Mouse (Mus musculus) hindbrain, postnatal 0 days (tissue): ENCODE data around the gene Carmil3. TPM values are rescaled to one million over a fixed set of nuclear protein-coding genes. Genes with fewer than 3 reads are reported as not detected.
A peak's percentile ranks its signal among the peaks of the same experiment; 100 is the strongest.

ENCODE experiments used
- ATAC-seq: fragments of 200-750 bp; cut with Nextera tagmentation; 2 replicates; pipeline ENCODE4 v1.8.0; 2017; ENCODE audit warnings: mild to moderate bottlenecking, moderate TSS enrichment, moderate library complexity
- DNase-seq: peaks from one replicate; pipeline ENCODE4 v3.0.0-alpha.2; 2015; ENCODE audit warnings: low spot score
- H3K27ac ChIP-seq: fragments of 300-500 bp; sonication (generic); 2 replicates; pipeline ENCODE4 v1.5.1; 2014; ENCODE audit warnings: mild to moderate bottlenecking
- H3K27me3 ChIP-seq: fragments of 300-500 bp; sonication (generic); 2 replicates; pipeline ENCODE4 v1.6.1; 2014; ENCODE audit warnings: low read length, mixed read lengths; ENCODE audit not compliant: insufficient read depth
- H3K36me3 ChIP-seq: fragments of 300-500 bp; sonication (generic); 2 replicates; pipeline ENCODE4 v1.6.1; 2014; ENCODE audit warnings: low read length, mixed read lengths; ENCODE audit not compliant: insufficient read depth
- H3K4me1 ChIP-seq: fragments of 300-500 bp; sonication (generic); 2 replicates; pipeline ENCODE4 v1.6.1; 2014; ENCODE audit warnings: antibody characterized with exemption, low read length, mixed read lengths; ENCODE audit not compliant: insufficient read depth
- H3K4me2 ChIP-seq: fragments of 300-500 bp; sonication (generic); 2 replicates; pipeline ENCODE4 v1.6.1; 2014; ENCODE audit warnings: low read depth, mild to moderate bottlenecking, low read length, moderate library complexity, mixed read lengths
- H3K4me3 ChIP-seq: fragments of 300-500 bp; sonication (generic); 2 replicates; pipeline ENCODE4 v1.5.1; 2014; ENCODE audit warnings: low read length
- H3K9ac ChIP-seq: fragments of 300-500 bp; sonication (generic); replicated peaks from 2 replicates; pipeline ENCODE4 v1.6.1; 2014; ENCODE audit warnings: mild to moderate bottlenecking, low read length, moderate library complexity, mixed read lengths
- H3K9me3 ChIP-seq: fragments of 300-500 bp; sonication (generic); 2 replicates; pipeline ENCODE4 v1.6.1; 2016; ENCODE audit warnings: low read length, mixed read lengths
- CTCF ChIP-seq: IDR thresholded peaks from 2 replicates; pipeline ENCODE4 v1.5.1; 2016; ENCODE audit warnings: antibody characterized with exemption, control low read depth, low read depth
- WGBS: fragments of 180-500 bp; shearing (Covaris S2); extraction: QIAGEN DNeasy Blood & Tissue Kit; methylation state at CpG from one replicate; pipeline ENCODE4 v1.1.7; 2014; 5-methylcytosine and 5-hydroxymethylcytosine counted together
- polyA plus RNA-seq: library from polyadenylated mRNA; unstranded; fragments of >200 nt; fragmentation: Nextera tagmentation; extraction: Ambion mirVana; gene quantifications from 2 replicates; pipeline ENCODE4 v1.2.1, GENCODE M21; 2015
- total RNA-seq: library from RNA; depleted of rRNA; stranded (reverse); fragments of >200 nt; gene quantifications from 2 replicates; pipeline ENCODE4 v1.2.3, GENCODE M21; 2014

Gene Carmil3
- total and polyA plus RNA-seq, 2 experiments from 2014 or later, result 23.8 to 120 TPM

GRCm38 (mm10) chr14:55477421-55477820 is 13.0 kb upstream of the Carmil3 start:
- no peak overlapping the region for H3K4me3 ChIP-seq
- H3K36me3 ChIP-seq, result no peaks in the 10 kb centered on the region
- WGBS, result 100% methylated on average over 1 of the region's 1 CpGs
- no peak for DNase-seq
- no peaks in the 10 kb centered on the region for H3K4me1 ChIP-seq
- H3K9me3 ChIP-seq, result no peaks in the 10 kb centered on the region
- ATAC-seq, result no peak
- no peak overlapping the region for H3K4me2 ChIP-seq
- no peaks in the 10 kb centered on the region for H3K27me3 ChIP-seq
- no peak overlapping the region for H3K9ac ChIP-seq
- no peak for TF ChIP-seq CTCF
- no peak overlapping the region for H3K27ac ChIP-seq

DNA sequence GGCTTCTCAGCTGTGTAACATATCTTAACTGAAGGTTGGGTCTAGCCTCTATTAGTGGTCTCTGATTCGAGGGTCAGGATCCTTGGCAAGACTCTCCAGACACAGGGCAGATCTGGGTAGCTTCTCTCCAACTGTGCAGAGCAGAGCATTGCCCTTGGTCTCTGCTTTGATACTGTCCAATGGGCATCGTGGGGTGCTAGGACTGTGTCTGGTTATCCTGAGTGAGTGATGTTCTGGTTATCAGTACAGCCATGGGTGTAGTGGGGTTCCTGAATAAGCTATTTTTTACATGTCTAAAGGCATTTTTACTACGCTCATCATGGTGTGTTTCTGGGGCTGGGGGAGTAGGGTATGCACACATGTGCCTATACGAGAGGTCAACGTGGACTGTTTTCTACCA is 12.6 kb upstream of the Carmil3 start:
- Histone ChIP-seq H3K4me3 (no peak overlapping the region), H3K9ac (no peak overlapping the region), H3K27me3 (no peaks in the 10 kb centered on the region), H3K4me1 (no peaks in the 10 kb centered on the region), H3K4me2 (no peak overlapping the region), H3K9me3 (no peaks in the 10 kb centered on the region), H3K27ac (no peak overlapping the region), H3K36me3 (no peaks in the 10 kb centered on the region)
- no peak for DNase-seq
- no peak for ATAC-seq
- TF ChIP-seq CTCF, result no peak
- WGBS, result 92% methylated on average over 5 of the region's 5 CpGs

DNA sequence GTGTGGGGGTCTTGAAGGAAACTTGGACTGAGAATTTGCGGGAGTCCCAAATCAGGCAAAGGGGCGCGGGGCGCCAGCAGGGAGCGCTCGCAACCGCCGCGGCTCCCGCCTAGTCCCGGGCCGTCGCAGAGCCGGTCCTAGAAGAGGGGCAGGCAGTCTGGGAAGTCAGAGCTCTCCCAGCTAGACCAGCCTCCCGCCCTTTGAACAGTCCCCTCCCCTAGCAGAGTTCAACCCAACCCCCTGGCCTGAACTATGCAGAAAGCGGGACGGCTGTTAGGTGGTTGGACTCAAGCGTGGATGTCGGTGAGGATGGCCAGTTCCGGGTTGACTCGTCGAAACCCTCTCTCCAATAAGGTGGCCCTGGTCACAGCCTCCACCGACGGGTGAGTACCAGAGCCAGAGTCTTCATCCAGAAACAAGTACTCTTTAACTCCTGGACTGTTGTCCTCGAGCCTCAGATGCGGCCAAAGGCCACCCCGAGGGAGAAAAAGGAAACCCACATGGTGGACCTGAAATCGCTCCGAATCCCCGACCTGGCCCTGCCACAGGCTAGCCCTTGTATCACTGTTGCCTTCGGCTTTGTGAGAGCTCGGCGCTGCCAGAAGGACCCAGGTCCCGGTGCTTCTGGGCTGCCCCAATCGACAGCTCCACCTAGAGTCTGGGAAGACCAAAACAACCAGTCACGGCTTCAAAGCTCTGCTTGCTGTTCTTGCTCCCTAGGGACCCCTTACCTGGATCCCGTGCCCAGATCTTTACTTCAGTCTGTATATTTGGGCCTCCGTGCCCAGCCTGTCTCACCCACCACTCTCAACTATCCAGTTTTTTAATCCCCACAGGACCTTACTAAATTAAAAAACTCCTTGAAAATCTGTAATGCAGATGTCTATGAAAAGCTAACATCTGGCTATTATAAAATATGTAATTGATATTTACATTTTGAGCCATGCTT is 11.5 kb upstream of the Carmil3 start, which contains the start of gene Dhrs4:
Dhrs4 (plus strand) TSS at position 108 of the 949 bp plus-strand sequence.
- ATAC-seq, result peak; percentile 95
- Histone ChIP-seq H3K36me3 (no peaks in the 10 kb centered on the region), H3K27me3 (no peaks in the 10 kb centered on the region), H3K27ac (peak within 1 kb of the TSS; percentile 45; the same call in 1 of the 2 replicates), H3K4me3 (peak within 1 kb of the TSS; percentile 42), H3K4me2 (peak within 1 kb of the TSS; percentile 61), H3K9me3 (no peaks in the 10 kb centered on the region), H3K4me1 (no peaks in the 10 kb centered on the region), H3K9ac (peak within 1 kb of the TSS; percentile 51)
- DNase-seq, result peak; percentile 87
- peak; percentile 74 for TF ChIP-seq CTCF
- WGBS, result 2% methylated on average over 38 of the region's 38 CpGs

DNA sequence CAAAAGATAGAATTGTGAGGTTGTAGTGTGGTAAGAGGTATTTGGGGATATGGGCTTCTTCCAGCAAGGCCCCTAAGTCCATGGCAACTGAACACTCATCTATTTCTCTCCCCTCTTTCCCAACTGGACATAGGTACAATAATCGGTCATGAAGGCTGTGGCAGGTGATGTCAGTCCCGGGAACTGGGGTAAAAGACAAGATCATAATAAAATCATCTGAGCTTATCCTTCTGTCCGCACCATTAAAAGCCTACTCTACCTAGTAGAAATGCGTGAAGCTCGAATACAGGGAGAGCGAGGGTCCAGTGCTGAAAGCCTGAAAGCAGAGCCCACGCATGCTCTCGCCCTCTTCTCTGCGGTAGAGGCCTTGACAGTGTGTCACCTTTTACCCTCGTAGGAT is 10.8 kb upstream of the Carmil3 start:
- Histone ChIP-seq H3K4me1 (no peaks in the 10 kb centered on the region), H3K27me3 (no peaks in the 10 kb centered on the region), H3K36me3 (no peaks in the 10 kb centered on the region), H3K9me3 (no peaks in the 10 kb centered on the region), H3K27ac (no peak overlapping the region), H3K9ac (no peak overlapping the region), H3K4me3 (no peak overlapping the region), H3K4me2 (no peak overlapping the region)
- DNase-seq (no peak), ATAC-seq (no peak)
- no peak for TF ChIP-seq CTCF
- WGBS, result 95% methylated on average over 10 of the region's 10 CpGs

GRCm38 (mm10) chr14:55484430-55485085 is 5.9 kb upstream of the Carmil3 start:
- ATAC-seq (no peak), DNase-seq (no peak)
- no peak overlapping the region for H3K4me2 ChIP-seq
- H3K9me3 ChIP-seq, result no peaks in the 10 kb centered on the region
- no peaks in the 10 kb centered on the region for H3K36me3 ChIP-seq
- H3K4me1 ChIP-seq, result no peaks in the 10 kb centered on the region
- H3K4me3 ChIP-seq, result no peak overlapping the region
- H3K27me3 ChIP-seq, result no peaks in the 10 kb centered on the region
- no peak for TF ChIP-seq CTCF
- no peak overlapping the region for H3K27ac ChIP-seq
- no peak overlapping the region for H3K9ac ChIP-seq
- WGBS, result 65% methylated on average over 5 of the region's 5 CpGs

DNA sequence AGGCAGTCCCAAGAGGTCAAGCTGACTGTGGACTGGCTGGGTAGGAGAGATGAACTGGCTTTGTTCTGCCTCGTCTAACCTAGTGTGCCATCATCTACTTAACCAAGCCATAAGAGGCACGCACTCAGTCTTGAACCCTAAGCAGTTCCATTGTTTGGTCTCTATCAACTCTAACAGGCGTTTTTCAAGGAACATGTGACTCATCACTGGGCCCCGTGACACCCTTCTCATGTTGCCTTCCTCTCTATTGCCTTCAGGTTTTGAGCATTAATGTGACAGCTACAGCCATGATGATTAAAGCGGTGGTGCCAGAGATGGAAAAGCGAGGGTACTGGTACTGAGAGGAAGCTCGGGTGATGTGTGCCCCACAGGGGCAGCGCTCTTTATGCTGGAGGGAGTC is 3.6 kb upstream of the Carmil3 start:
- DNase-seq (no peak), ATAC-seq (no peak)
- Histone ChIP-seq H3K4me3 (no peak overlapping the region), H3K4me1 (peaks cover 7% of the 10 kb centered on the region; the same call in 1 of the 2 replicates), H3K9ac (no peak overlapping the region), H3K4me2 (no peak overlapping the region), H3K9me3 (no peaks in the 10 kb centered on the region), H3K27me3 (no peaks in the 10 kb centered on the region), H3K36me3 (no peaks in the 10 kb centered on the region), H3K27ac (no peak overlapping the region)
- WGBS, result 89% methylated on average over 8 of the region's 8 CpGs
- TF ChIP-seq CTCF, result no peak
